Mouse (Mus musculus): ENCODE data around the gene Gm3435.

Gm3435 gene

GRCm38 (mm10) chr17:15040455-15040854, 30.5 kb downstream of the Gm3435 start:
- WGBS, result no CpG with 5 or more reads among the region's 3 CpGs

GRCm38 (mm10) chr17:15041175-15041729, 31.3 kb downstream of the Gm3435 start, which contains the start of the genes Ermard, Tcte3 and Gm3448:
Gene Ermard (plus strand): TSS chr17:15041208.
Gene Tcte3 (minus strand): TSS chr17:15041488.
Gene Gm3448 (minus strand): TSS chr17:15041537.
- WGBS, result 0% methylated on average over 17 of the region's 56 CpGs

GRCm38 (mm10) chr17:15050338-15050737, 40.4 kb downstream of the Gm3435 start:
- WGBS, result no CpG with 5 or more reads among the region's 1 CpGs

- WGBS, result 68% methylated on average over 1 of the region's 1 CpGs
Observed at GRCm38 (mm10) chr17:15052766-15053165, 42.8 kb downstream of the Gm3435 start.

GRCm38 (mm10) chr17:15053183-15053828, 43.3 kb downstream of the Gm3435 start:
- 88% methylated on average over 6 of the region's 8 CpGs for WGBS

DNA sequence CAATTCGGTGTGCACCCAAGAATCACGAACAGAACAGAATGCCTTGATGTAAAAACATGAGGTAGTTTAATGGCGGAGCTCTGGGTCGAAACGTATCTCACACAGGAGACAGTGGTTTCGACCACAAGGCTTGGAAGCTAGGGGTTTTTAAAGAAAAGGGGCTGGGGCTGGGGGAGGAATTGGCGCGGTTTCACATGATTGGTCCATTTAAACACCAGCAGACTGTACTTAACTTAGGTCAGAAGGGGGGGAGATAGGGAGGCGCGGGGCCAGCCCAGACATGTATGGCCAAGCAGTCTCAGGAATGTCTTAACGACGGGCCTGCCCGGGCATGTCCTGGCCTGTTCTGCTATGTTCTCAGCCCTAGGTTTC, 43.8 kb downstream of the Gm3435 start:
- WGBS, result 92% methylated on average over 13 of the region's 13 CpGs

DNA sequence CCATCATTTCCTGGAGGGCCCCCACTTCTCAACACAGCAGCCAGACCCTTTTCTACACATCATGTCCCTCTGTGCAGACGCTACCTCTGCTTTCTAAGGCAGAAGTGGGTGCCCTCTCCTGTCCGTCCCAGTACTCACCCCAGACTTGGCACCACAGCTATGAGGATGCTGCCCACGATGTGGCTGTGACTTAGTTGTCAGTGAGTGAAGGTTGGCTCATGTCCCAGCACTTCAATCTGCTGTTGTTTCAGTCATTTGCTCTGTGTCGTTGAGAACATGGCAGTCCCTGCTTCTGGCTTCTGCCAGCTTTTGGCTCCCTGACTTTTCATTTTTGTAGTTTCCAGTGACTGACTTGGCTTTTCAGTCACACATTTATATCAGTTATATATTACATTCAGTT, 45.9 kb downstream of the Gm3435 start:
- WGBS, result 35% methylated on average over 4 of the region's 4 CpGs

- WGBS, result 87% methylated on average over 5 of the region's 5 CpGs
Observed at GRCm38 (mm10) chr17:15058161-15058591, 48.2 kb downstream of the Gm3435 start.

DNA sequence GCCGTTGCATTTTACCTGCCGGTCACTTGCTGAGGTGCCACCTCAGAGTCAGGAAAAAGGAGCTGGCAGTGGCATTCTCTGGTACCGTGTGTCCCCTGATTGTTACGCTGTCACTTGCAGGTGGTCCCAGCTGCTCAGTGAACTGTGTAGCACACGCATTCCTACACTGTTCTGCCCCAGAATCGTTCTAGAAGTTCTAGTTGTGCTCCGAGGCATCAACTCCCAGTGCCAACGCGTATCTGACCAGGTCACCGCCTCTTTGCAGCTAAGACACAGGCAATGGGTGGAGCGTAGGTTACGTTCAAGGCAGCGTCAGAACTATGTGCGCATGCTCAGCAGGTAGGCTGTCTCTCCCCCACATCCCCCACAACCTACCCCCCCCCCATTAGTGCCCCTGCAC, 49.7 kb downstream of the Gm3435 start:
- 90% methylated on average over 14 of the region's 14 CpGs for WGBS

- WGBS, result 89% methylated on average over 6 of the region's 6 CpGs
Observed at GRCm38 (mm10) chr17:15060356-15060755, 50.4 kb downstream of the Gm3435 start.

DNA sequence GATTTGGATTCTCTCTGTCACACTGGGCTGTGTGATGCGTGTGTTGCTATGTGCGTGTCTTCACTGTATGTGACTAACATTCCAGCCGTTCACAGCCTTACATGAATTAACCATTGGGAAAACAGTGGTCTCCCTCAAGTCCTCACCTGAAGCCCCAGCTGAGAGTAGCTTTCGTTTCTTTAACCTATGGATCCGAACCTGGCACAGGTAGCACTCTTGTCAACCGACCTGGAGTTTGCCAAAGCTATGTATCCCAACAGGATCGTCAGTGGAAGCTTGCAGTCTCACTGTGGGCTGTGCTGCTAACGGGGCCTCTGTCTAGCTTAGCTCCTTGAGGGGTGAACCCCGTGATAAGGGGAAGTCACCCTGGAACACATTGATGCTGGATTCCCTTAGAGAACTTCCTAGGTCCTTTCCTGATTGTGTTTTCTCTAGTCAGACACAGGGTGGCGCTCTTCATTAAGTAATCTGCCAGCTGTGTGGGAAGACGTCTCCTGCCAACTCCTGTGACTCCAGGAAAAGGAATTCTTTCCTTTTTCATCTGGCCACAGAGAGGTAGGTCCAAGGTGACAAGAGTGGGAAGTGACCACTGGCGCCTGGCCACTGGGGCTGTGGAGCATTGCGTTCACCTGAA, 55.5 kb downstream of the Gm3435 start:
- WGBS, result 42% methylated on average over 13 of the region's 13 CpGs

DNA sequence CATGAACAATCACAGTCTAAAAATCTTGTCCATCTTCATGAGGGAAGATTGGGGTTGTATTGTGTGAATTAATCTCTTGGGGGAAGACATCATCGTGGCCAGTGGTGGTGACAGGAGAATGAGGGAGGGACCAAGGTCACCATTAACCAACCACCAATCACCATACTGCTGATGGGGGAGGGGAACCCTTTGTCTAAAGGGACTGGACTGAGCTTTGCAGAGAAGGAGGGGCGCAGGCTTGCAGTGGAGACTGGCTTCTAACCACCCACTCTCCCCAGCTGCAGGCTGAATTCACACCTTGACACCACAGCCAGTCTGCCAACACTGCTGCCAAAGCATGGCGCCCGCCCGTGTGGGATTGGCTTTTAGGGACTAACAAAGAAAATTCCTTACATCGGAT, 56.1 kb downstream of the Gm3435 start:
- 39% methylated on average over 6 of the region's 6 CpGs for WGBS

DNA sequence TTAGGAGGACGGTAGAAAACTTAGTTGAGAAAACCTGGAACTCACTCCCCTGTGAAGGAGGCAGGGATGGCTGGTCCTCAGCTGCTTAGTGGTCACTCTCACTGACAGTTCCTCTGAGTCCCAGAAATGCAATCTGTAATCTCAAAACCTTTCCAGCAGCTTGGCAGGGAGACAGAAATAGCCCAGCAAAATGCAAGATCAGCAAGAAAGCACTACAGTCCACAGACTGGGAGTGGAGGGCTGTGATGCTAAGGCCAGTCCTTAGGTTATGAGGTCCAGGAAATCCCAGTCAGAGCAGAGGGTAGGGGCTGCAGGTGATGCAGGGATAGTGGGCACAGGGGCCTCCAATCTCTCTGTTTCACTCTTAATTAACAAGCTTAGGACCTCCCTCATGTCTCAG, 56.9 kb downstream of the Gm3435 start:
- WGBS, result 88% methylated on average over 1 of the region's 1 CpGs

GRCm38 (mm10) chr17:15068040-15068792, 58.2 kb downstream of the Gm3435 start:
- WGBS, result 72% methylated on average over 8 of the region's 8 CpGs

DNA sequence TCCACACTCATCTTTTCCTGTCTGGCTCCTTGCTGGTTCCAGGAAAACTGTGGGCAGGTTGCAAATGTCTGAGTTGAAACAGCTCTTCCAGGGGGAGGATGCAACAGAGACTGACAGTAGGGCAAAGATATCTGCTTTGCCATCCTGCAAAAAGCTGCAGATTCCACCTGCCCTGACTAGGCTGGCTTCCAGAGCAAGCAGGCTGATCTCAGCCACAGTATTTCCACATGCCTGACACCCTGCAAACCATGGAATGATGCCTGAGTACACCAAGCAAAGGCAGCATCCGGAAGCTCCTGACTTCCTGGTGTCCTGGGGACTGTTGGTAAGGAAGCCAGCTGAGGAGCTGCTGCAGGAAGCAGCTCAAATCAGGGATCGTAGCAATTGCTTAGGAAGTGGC, 59.1 kb downstream of the Gm3435 start:
- WGBS, result 41% methylated on average over 2 of the region's 2 CpGs
